Comparison of ENCODE assay signal across 9 mouse cellular contexts in the genomic region with DNA sequence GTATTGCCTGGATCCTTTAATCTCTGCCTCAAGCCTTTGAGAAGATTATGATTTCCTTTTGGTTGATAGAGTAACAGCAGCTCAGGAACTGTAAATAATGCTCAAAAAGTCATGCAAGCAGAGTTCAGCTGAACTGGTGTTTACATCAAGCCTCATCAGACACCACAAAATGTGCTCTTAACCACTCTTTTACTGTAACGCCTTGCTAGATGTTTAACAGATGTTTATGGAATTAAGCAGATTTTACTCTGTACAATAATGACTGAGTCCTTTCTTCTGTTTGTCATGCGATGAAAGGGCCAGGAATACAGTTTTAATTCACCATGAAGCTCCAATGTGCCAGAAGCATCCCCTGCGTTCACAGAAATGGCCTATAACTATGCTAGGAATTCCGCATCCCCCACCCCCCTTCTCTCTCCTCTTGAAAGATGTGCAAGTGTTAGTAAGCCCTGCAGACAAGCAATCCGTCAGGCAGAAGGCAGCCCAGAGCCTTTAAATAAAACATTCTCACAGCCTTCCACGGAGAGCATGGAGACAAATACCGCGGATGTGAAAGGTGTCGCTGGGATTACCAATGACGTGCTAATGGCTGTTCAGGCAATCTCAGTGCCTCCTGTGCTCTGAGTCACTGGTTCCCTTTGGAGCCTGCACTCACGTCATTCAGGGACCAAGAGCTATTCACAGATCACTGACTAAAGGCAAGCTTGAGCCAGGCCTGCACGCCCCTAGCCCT.
DNase-seq lines count a peak whose midpoint lies in the region; ATAC-seq and TF ChIP-seq lines count a peak whose summit lies in the region.
"Had no signal": no experiment of that assay in that cellular context is flagged by ENCODE, and none has a peak within 500 bp of the region (broad histone marks: within the 10 kb centered on the region; RNA-seq: fewer than 3 reads in every experiment).

No protein-coding gene starts in this region.

- no peak for TF ChIP-seq POLR2A in brain, embryonic 14.5 days (IDR thresholded peaks at IDR 0.05; ENCODE audit: borderline replicate concordance, extremely low read depth, insufficient read depth, insufficient read length, poor library complexity, severe bottlenecking)

- H3K36me3 ChIP-seq in kidney, embryonic 14.5 days (ENCODE audit: control insufficient read depth, insufficient read depth, low read length) = no peaks in the 10 kb centered on the region
- no peaks in the 10 kb centered on the region for H3K36me3 ChIP-seq in forebrain, embryonic 16.5 days (ENCODE audit: control insufficient read depth, insufficient read depth)
- no peaks in the 10 kb centered on the region for H3K36me3 ChIP-seq in midbrain, embryonic 10.5 days

- no peak overlapping the region for H3K4me2 ChIP-seq in kidney, embryonic 14.5 days (replicated peaks; ENCODE audit: low read depth, low read length)
- peak overlapping the region; percentile 30 for H3K4me2 ChIP-seq in forebrain, embryonic 16.5 days (ENCODE audit: low read length)

- H3K4me3 ChIP-seq in kidney, embryonic 14.5 days (ENCODE audit: low read length) = no peak overlapping the region
- no peak overlapping the region for H3K4me3 ChIP-seq in forebrain, embryonic 16.5 days (replicated peaks; ENCODE audit: low read length)
- H3K4me3 ChIP-seq in midbrain, embryonic 10.5 days = peak overlapping the region; percentile 41
- H3K4me3 ChIP-seq: heart, adult 2 months had no signal

- no peaks in the 10 kb centered on the region for H3K9me3 ChIP-seq in kidney, embryonic 14.5 days (ENCODE audit: control insufficient read depth, low read length)
- no peaks in the 10 kb centered on the region for H3K9me3 ChIP-seq in forebrain, embryonic 16.5 days (ENCODE audit: control insufficient read depth, low read length)
- H3K9me3 ChIP-seq in midbrain, embryonic 10.5 days (replicated peaks) = no peaks in the 10 kb centered on the region

- 14% methylated on average over 12 of the region's 12 CpGs for WGBS in kidney, embryonic 14.5 days
- WGBS in forebrain, embryonic 16.5 days = 5% methylated on average over 12 of the region's 12 CpGs
- WGBS in midbrain, embryonic 10.5 days = 6% methylated on average over 12 of the region's 12 CpGs

- no peaks in the 10 kb centered on the region for H3K27me3 ChIP-seq in kidney, embryonic 14.5 days (ENCODE audit: control insufficient read depth, insufficient read depth, low read length)
- no peaks in the 10 kb centered on the region for H3K27me3 ChIP-seq in forebrain, embryonic 16.5 days (replicated peaks; ENCODE audit: control insufficient read depth, insufficient read depth, low read length)
- H3K27me3 ChIP-seq in midbrain, embryonic 10.5 days (ENCODE audit: low read depth, poor library complexity, severe bottlenecking) = no peaks in the 10 kb centered on the region

- no peak for TF ChIP-seq CTCF in brain, embryonic 14.5 days (IDR thresholded peaks at IDR 0.05; ENCODE audit: borderline replicate concordance, extremely low read depth, insufficient read depth, insufficient read length)

- ATAC-seq in kidney, embryonic 14.5 days (ENCODE audit: low FRiP score, low TSS enrichment) = peak; percentile 81; the same call in 1 of the 2 replicates
- peak; percentile 80 for ATAC-seq in forebrain, embryonic 16.5 days
- ATAC-seq in CD4-positive, CD25-positive, alpha-beta regulatory T cell, adult 4 months = no peak
- no peak for ATAC-seq in megakaryocyte progenitor cell, adult 5-6 weeks (replicated peaks; ENCODE audit: poor library complexity)

- H3K4me1 ChIP-seq in kidney, embryonic 14.5 days (ENCODE audit: control insufficient read depth, insufficient read depth, low read length) = no peaks in the 10 kb centered on the region
- peaks cover 7% of the 10 kb centered on the region; the same call in 1 of the 2 replicates for H3K4me1 ChIP-seq in forebrain, embryonic 16.5 days (replicated peaks; ENCODE audit: control insufficient read depth, insufficient read depth, low read length)
- peaks cover 29% of the 10 kb centered on the region for H3K4me1 ChIP-seq in midbrain, embryonic 10.5 days

- H3K9ac ChIP-seq in kidney, embryonic 14.5 days (ENCODE audit: low read depth, low read length) = no peak overlapping the region
- H3K9ac ChIP-seq in forebrain, embryonic 16.5 days (replicated peaks; ENCODE audit: low read depth, low read length) = peak overlapping the region; percentile 34; the same call in 1 of the 2 replicates

- no peak for DNase-seq in kidney, postnatal 14 days
- DNase-seq in brain, embryonic 14.5 days (ENCODE audit: low read depth) = peak; percentile 79
- DNase-seq in midbrain, embryonic 10.5 days (ENCODE audit: low spot score) = peak; percentile 74
- no peak for DNase-seq in layer of hippocampus, postnatal 10 days (ENCODE audit: low spot score in 2 of 2)

- H3K27ac ChIP-seq in kidney, embryonic 14.5 days (ENCODE audit: low read depth, low read length) = no peak overlapping the region
- H3K27ac ChIP-seq in forebrain, embryonic 16.5 days (ENCODE audit: low read length) = no peak overlapping the region
- peak overlapping the region; percentile 80 for H3K27ac ChIP-seq in midbrain, embryonic 10.5 days (replicated peaks)
- H3K27ac ChIP-seq: heart, adult 2 months had no signal

Comparison
In these comparisons a context has a peak if more than half of its experiments do, and no peak if none do; other contexts are left out.
1. ATAC-seq: peak in kidney, embryonic 14.5 days (single experiment) and forebrain, embryonic 16.5 days (single experiment); none in CD4-positive, CD25-positive, alpha-beta regulatory T cell, adult 4 months (single experiment) and megakaryocyte progenitor cell, adult 5-6 weeks (single experiment).
2. DNase-seq: peak in brain, embryonic 14.5 days (single experiment) and midbrain, embryonic 10.5 days (single experiment); none in kidney, postnatal 14 days (single experiment) and layer of hippocampus, postnatal 10 days (0 of 2).